Mouse (Mus musculus) heart, embryonic 14.5 days (tissue): ENCODE results near the gene Dusp23. TPM values are rescaled to one million over a fixed set of nuclear protein-coding genes. Genes with fewer than 3 reads are reported as not detected.
A peak's percentile ranks its signal among the peaks of the same experiment; 100 is the strongest.

Experiments used
- ATAC-seq: fragments of 200-750 bp; cut with Nextera tagmentation; 2 replicates; pipeline ENCODE4 v1.8.0; 2017; ENCODE audit warnings: low read depth, moderate TSS enrichment; ENCODE audit not compliant: insufficient number of reproducible peaks, insufficient read depth, low FRiP score
- H3K27ac ChIP-seq, 2 experiments: fragments of 200-500 bp in 1 of 2; fragments of 300-500 bp in 1 of 2; sonication (generic) in 1 of 2; replicated peaks in 1 of 2; 2 replicates each; pipeline ENCODE4 v1.5.1; 2012 to 2014; ENCODE audit warnings: low read depth in 2 of 2, low read length in 2 of 2, control low read depth in 1 of 2, mild to moderate bottlenecking in 1 of 2, mixed read lengths in 1 of 2; ENCODE audit not compliant: control insufficient read depth in 1 of 2, insufficient read depth in 1 of 2
- H3K27me3 ChIP-seq: fragments of 300-500 bp; sonication (generic); 2 replicates; pipeline ENCODE4 v1.6.1; 2014; ENCODE audit warnings: mild to moderate bottlenecking, low read length, control low read depth; ENCODE audit not compliant: control insufficient read depth, insufficient read depth
- H3K36me3 ChIP-seq: fragments of 300-500 bp; sonication (generic); 2 replicates; pipeline ENCODE4 v1.6.1; 2014; ENCODE audit warnings: mild to moderate bottlenecking, control low read depth, low read length, mixed read lengths; ENCODE audit not compliant: control insufficient read depth, insufficient read depth
- H3K4me1 ChIP-seq, 2 experiments: fragments of 200-500 bp in 1 of 2; fragments of 300-500 bp in 1 of 2; sonication (generic) in 1 of 2; 2 replicates each; pipeline ENCODE4 v1.6.1; 2012 to 2014; ENCODE audit warnings: low read length in 2 of 2, control low read depth in 1 of 2, mixed read lengths in 1 of 2; ENCODE audit not compliant: control insufficient read depth in 2 of 2, insufficient read depth in 2 of 2
- H3K4me2 ChIP-seq: fragments of 300-500 bp; sonication (generic); 2 replicates; pipeline ENCODE4 v1.6.1; 2014; ENCODE audit warnings: mild to moderate bottlenecking, low read length
- H3K4me3 ChIP-seq, 2 experiments: fragments of 200-500 bp in 1 of 2; fragments of 300-500 bp in 1 of 2; sonication (generic) in 1 of 2; 2 replicates each; pipeline ENCODE4 v1.5.1; 2012 to 2014; ENCODE audit warnings: low read length in 2 of 2, mild to moderate bottlenecking in 2 of 2, control low read depth in 1 of 2, low read depth in 1 of 2, moderate library complexity in 1 of 2; ENCODE audit not compliant: control insufficient read depth in 1 of 2, insufficient read depth in 1 of 2
- H3K9ac ChIP-seq: fragments of 300-500 bp; sonication (generic); 2 replicates; pipeline ENCODE4 v1.6.1; 2014; ENCODE audit warnings: mild to moderate bottlenecking, low read length
- H3K9me3 ChIP-seq: fragments of 300-500 bp; sonication (generic); 2 replicates; pipeline ENCODE4 v1.6.1; 2016; ENCODE audit warnings: low read length, control low read depth; ENCODE audit not compliant: control insufficient read depth
- WGBS: fragments of 180-500 bp; shearing (Covaris S2); extraction: QIAGEN DNeasy Blood & Tissue Kit; methylation state at CpG from one replicate; pipeline ENCODE4 v1.1.7; 2014; 5-methylcytosine and 5-hydroxymethylcytosine counted together
- polyA plus RNA-seq: library from polyadenylated mRNA; unstranded; fragments of >200 nt; fragmentation: Nextera tagmentation; extraction: Ambion mirVana; gene quantifications from 2 replicates; pipeline ENCODE4 v1.2.1, GENCODE M21; 2014

The Dusp23 gene
- 13.6 and 13.7 TPM in 2 replicates for polyA plus RNA-seq

DNA sequence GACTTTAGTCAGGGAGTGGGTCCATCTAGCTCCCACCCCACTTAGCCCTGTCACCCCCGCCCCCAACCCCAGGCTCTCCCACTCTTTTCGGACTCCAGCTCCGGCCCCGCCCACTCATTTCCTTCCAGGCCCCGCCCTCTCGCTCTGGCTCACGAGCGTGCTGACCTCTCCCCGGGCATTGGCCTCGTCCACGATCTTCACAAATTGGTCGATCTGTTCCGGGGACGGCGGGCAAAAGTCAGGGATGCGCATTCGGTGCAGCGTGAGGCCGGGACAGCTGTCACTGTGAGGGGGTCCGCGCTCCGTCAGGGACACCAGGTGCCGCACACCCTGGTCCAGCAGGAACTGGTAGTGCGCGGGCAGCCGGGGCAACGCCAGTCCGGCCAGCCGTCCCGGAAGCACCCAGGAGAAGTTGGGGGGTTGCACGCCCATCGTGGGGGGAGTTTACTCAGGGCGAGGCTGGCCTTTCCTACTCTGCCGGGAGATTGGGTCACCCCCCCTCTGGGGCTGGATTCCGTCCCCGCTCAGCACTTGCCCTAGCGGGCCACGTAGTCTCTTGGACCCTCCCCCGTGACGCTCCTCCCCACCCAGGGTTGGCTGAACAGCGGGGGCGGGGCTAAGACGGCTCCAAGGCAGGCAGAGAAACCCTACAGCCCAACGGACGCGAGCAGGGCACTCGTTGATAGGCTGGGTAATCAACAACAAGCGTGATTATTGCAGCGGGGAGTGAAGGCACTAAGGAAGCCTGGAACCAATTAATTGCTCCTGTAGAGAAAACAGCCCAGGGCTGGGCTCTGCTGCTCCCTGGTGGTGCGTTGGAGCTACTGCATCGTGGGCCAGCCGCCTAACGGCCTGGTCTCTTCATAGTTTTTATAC lies at the start of gene Dusp23:
Dusp23 (minus strand) TSS at position 512 of the 876 bp plus-strand sequence.
- H3K27me3 ChIP-seq: no peaks in the 10 kb centered on the region
- peaks cover 0 to 7% of the 10 kb centered on the region in 2 experiments; a peak in 2 of 4 replicates for H3K4me1 ChIP-seq
- peak within 1 kb of the TSS; percentile 95 to 96 for H3K27ac ChIP-seq
- 0 out of 2 replicates have a peak, but pooled peaks cover 3% of the 10 kb centered on the region for H3K9me3 ChIP-seq
- peak within 1 kb of the TSS; percentile 88 for H3K9ac ChIP-seq
- peak within 1 kb of the TSS; percentile 84 to 90 for H3K4me3 ChIP-seq
- peak; percentile 98 for ATAC-seq
- H3K36me3 ChIP-seq: no peaks in the 10 kb centered on the region
- under 1% methylated on average over 53 of the region's 53 CpGs for WGBS
- peak within 1 kb of the TSS; percentile 83 for H3K4me2 ChIP-seq

DNA sequence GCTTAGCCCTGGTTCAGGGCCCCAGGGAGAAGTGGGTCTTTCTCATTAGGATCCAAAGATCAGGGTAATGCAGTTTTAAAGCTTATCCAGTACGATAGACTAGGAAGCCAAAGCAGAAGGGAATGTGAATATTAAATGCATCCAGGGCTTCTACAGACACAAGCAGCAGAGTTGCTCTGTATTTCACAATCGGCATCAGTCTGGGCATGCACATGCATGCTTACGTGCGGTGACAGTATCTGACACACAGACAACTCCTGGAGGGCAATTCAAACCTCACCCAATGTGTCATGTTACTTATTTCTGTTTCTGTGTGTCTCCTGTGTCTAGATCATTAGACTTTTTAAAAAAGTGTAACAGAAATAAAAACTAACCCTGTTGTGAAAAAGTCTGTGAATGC lies 48.0 kb upstream of the Dusp23 start:
- Histone ChIP-seq H3K4me3 (no peak overlapping the region), H3K27ac (no peak overlapping the region), H3K4me2 (no peak overlapping the region), H3K36me3 (no peaks in the 10 kb centered on the region), H3K4me1 (no peaks in the 10 kb centered on the region), H3K9me3 (0 out of 2 replicates have a peak, but pooled peaks cover 4% of the 10 kb centered on the region), H3K27me3 (no peaks in the 10 kb centered on the region), H3K9ac (no peak overlapping the region)
- 82% methylated on average over 4 of the region's 4 CpGs for WGBS
- ATAC-seq: no peak

DNA sequence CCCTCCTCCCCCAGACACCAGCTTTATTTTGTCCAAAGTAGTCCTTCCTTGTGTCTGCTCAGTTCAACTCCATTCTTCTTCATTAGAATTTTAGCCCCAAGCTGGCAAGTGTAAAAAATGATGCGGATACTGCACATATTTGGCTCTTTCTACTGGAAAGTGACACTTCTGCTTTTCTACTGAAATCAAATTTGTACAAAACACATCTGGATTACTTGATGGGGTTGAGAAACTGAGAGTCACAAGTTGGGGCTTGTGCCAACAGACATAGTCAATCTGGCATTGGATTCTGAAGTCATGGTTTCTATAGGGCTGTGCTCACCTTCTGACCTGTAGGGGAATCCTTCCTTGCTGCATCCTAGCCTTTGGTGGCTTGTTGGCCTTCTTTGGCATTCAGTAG lies 38.0 kb upstream of the Dusp23 start:
- no peak overlapping the region for H3K9ac ChIP-seq
- ATAC-seq: no peak
- H3K27ac ChIP-seq: no peak overlapping the region
- H3K36me3 ChIP-seq: no peaks in the 10 kb centered on the region
- H3K4me2 ChIP-seq: no peak overlapping the region
- no peaks in the 10 kb centered on the region for H3K4me1 ChIP-seq
- H3K9me3 ChIP-seq: no peaks in the 10 kb centered on the region
- 88% methylated on average over 1 of the region's 1 CpGs for WGBS
- H3K4me3 ChIP-seq: no peak overlapping the region
- H3K27me3 ChIP-seq: no peaks in the 10 kb centered on the region

DNA sequence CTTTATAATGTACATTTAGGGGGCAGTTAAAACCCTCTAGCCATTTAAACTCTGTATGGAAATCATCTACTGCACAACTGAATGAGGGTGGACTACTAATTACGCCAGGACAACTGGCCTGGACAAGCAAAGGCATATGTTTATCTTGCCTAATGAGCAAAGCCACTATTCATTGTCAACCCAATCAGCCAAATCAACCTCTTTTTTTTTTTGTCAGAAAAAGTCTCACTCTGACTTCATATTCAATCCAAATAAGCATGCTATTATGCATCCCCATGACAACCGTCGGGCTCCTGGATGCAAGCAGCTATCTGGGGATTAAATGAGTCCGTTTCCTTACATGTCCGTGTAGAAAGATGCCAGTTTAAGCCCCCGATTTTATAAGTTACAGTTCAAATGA lies 34.8 kb upstream of the Dusp23 start:
- Histone ChIP-seq H3K9me3 (no peaks in the 10 kb centered on the region), H3K9ac (no peak overlapping the region), H3K27ac (no peak overlapping the region), H3K36me3 (no peaks in the 10 kb centered on the region), H3K4me3 (no peak overlapping the region), H3K4me1 (no peaks in the 10 kb centered on the region), H3K27me3 (no peaks in the 10 kb centered on the region), H3K4me2 (no peak overlapping the region)
- ATAC-seq: no peak
- WGBS: 79% methylated on average over 6 of the region's 6 CpGs

DNA sequence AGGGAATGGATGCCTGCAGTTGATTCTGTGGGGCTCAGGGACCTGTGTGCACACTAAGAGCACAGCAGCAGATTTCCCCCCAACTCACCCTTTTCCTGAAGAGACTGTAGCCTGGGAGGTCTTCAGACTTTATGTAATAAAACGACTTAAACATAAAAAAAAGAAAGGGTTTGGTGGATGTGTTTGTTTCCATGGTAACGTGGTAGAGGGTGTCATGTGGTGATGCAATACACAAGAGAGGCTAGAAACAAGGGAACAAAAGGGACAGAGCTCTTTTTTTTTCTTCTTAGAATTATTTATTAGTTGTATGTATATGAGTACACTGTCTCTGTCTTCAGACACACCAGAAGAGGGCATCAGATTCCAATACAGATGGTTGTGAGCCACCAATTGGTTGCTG lies 32.7 kb upstream of the Dusp23 start:
- no peak for ATAC-seq
- 71% methylated on average over 2 of the region's 2 CpGs for WGBS

DNA sequence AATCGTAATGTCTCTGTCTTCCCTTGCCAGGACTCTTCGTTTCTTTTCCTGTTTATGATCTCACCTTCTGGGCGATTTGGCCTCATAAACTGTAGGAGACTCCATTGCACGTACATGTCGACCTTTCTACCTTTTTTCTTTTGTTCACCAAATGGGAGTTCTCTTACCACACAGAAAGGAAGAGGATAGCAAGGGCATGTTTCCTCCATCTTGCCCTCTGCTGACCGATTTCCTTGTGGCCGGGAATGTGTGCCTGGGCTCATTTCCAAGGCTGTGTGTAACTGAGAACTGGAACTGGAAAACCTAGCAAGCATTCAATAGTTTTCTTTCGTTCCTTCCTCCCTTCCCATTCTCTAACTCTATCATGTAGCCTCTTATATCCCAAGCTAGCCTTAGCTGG lies 26.9 kb upstream of the Dusp23 start:
- whole genome bisulfite sequencing: 68% methylated on average over 8 of the region's 8 CpGs
- ATAC-seq: no peak
- Histone ChIP-seq H3K4me3 (no peak overlapping the region), H3K27ac (no peak overlapping the region), H3K9ac (no peak overlapping the region), H3K4me1 (no peaks in the 10 kb centered on the region), H3K9me3 (no peaks in the 10 kb centered on the region), H3K4me2 (no peak overlapping the region), H3K27me3 (no peaks in the 10 kb centered on the region), H3K36me3 (no peaks in the 10 kb centered on the region)

More for the DNA sequence above, 32.7 kb upstream of the Dusp23 start:
- no peak overlapping the region for H3K9ac ChIP-seq
- H3K27ac ChIP-seq: no peak overlapping the region
- H3K36me3 ChIP-seq: no peaks in the 10 kb centered on the region
- H3K27me3 ChIP-seq: no peaks in the 10 kb centered on the region
- no peaks in the 10 kb centered on the region for H3K4me1 ChIP-seq
- H3K4me2 ChIP-seq: no peak overlapping the region
- no peak overlapping the region for H3K4me3 ChIP-seq
- H3K9me3 ChIP-seq: no peaks in the 10 kb centered on the region

DNA sequence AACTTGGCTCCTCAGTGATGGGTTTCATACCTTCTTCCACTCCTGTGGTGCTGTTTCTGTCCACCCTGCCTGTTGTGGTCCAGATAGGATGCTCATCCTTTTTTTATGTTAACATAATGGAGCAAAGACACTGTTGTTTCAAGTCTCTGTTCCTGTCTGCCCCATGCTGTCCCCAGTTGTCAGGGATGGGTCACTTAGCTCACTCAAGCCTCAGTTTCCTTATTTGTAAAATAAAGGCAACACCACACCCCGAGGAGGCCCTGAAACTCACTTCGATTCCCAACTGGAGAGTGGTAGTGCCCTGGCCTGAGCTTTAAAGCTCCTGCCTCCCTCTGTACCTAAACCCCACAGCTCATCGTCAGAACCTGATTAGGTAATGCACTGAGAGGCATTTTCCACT lies 24.5 kb upstream of the Dusp23 start:
- Histone ChIP-seq H3K27me3 (no peaks in the 10 kb centered on the region), H3K9ac (no peak overlapping the region), H3K4me3 (no peak overlapping the region), H3K27ac (no peak overlapping the region), H3K36me3 (no peaks in the 10 kb centered on the region), H3K9me3 (no peaks in the 10 kb centered on the region), H3K4me1 (peaks cover 6 to 13% of the 10 kb centered on the region in 2 experiments), H3K4me2 (no peak overlapping the region)
- WGBS: 73% methylated on average over 3 of the region's 3 CpGs
- no peak for ATAC-seq
